Mouse (Mus musculus) E14TG2a.4 (cell line): ENCODE data around the gene Jpt1.

Experiments used
- H3K27me3 ChIP-seq: 2 replicates; pipeline ENCODE4 v1.6.1; 2014; ENCODE audit warnings: low read length, control low read depth; ENCODE audit not compliant: insufficient read depth
- H3K36me3 ChIP-seq: 2 replicates; pipeline ENCODE4 v1.6.1; 2014; ENCODE audit warnings: low read length, control low read depth; ENCODE audit not compliant: insufficient read depth
- H3K4me1 ChIP-seq: replicated peaks from 2 replicates; pipeline ENCODE4 v1.6.1; 2014; ENCODE audit warnings: low read depth, low read length, control low read depth
- H3K4me3 ChIP-seq: replicated peaks from 2 replicates; pipeline ENCODE4 v1.5.1; 2014; ENCODE audit warnings: mild to moderate bottlenecking, low read length
- H3K9me3 ChIP-seq: 2 replicates; pipeline ENCODE4 v1.6.1; 2014; ENCODE audit warnings: low read length, control low read depth
- CTCF ChIP-seq: conservative IDR thresholded peaks from 2 replicates; pipeline ENCODE4 v1.5.1; 2014; ENCODE audit warnings: low read length
- NANOG ChIP-seq: IDR thresholded peaks from 2 replicates; pipeline ENCODE4 v1.6.1; 2014; ENCODE audit warnings: borderline replicate concordance, low read length, mixed read lengths
- POU5F1 ChIP-seq: IDR thresholded peaks from 2 replicates; pipeline ENCODE4 v1.6.1; 2014; ENCODE audit warnings: low read length, borderline replicate concordance

Jpt1 gene

GRCm38 (mm10) chr11:115448998-115449397, 65.2 kb downstream of the Jpt1 start:
- Histone ChIP-seq H3K4me1 (peaks cover 45% of the 10 kb centered on the region), H3K4me3 (no peak overlapping the region), H3K27me3 (peaks cover 65% of the 10 kb centered on the region), H3K9me3 (peaks cover 3% of the 10 kb centered on the region; the same call in 1 of the 2 replicates), H3K36me3 (no peaks in the 10 kb centered on the region)
- no peak for TF ChIP-seq POU5F1
- no peak for TF ChIP-seq CTCF
- TF ChIP-seq NANOG: no peak

- Histone ChIP-seq H3K4me3 (peak overlapping the region; percentile 67), H3K36me3 (no peaks in the 10 kb centered on the region), H3K27me3 (peaks cover 61% of the 10 kb centered on the region), H3K4me1 (peaks cover 45% of the 10 kb centered on the region), H3K9me3 (peaks cover 3% of the 10 kb centered on the region; the same call in 1 of the 2 replicates)
- no peak for TF ChIP-seq POU5F1
- TF ChIP-seq NANOG: no peak
- no peak for TF ChIP-seq CTCF
Measured at GRCm38 (mm10) chr11:115448075-115448474, 66.1 kb downstream of the Jpt1 start.
